Mouse (Mus musculus) spleen, postnatal 4 days (tissue): ENCODE measurements around the gene Dcun1d2.
"Not testable (repeated sequence)": the region's sequence is repeated elsewhere in the genome, so short reads cannot be mapped to it uniquely, and the experiment has no call there.

Experiments used
- DNase-seq, 2 experiments: peaks; one replicate each; pipeline ENCODE4 v3.0.0; 2022; ENCODE audit warnings: low spot score in 2 of 2

Gene Dcun1d2

GRCm38 (mm10) chr8:13287692-13288623 lies at the start of gene Dcun1d2, which contains the start of gene Tmco3:
Gene Dcun1d2, minus strand, starts transcription at chr8:13288131.
Gene Tmco3, plus strand, starts transcription at chr8:13288190.
- peak; percentile 93 to 99 for DNase-seq

GRCm38 (mm10) chr8:13337678-13338077 lies 49.7 kb upstream of the Dcun1d2 start:
- DNase-seq, result no peak

- DNase-seq, result not testable (repeated sequence)
Observed at GRCm38 (mm10) chr8:13337245-13337644, 49.3 kb upstream of the Dcun1d2 start.

GRCm38 (mm10) chr8:13334671-13335070 lies 46.7 kb upstream of the Dcun1d2 start:
- DNase-seq, result no peak

GRCm38 (mm10) chr8:13326598-13326997 lies 38.7 kb upstream of the Dcun1d2 start:
- DNase-seq, result no peak

GRCm38 (mm10) chr8:13316671-13317070 lies 28.7 kb upstream of the Dcun1d2 start:
- no peak for DNase-seq

GRCm38 (mm10) chr8:13314922-13315321 lies 27.0 kb upstream of the Dcun1d2 start:
- DNase-seq, result no peak

GRCm38 (mm10) chr8:13306916-13307315 lies 19.0 kb upstream of the Dcun1d2 start:
- no peak for DNase-seq

GRCm38 (mm10) chr8:13306309-13306909 lies 18.5 kb upstream of the Dcun1d2 start:
- DNase-seq, result no peak

GRCm38 (mm10) chr8:13305884-13306283 lies 18.0 kb upstream of the Dcun1d2 start:
- DNase-seq, result no peak

GRCm38 (mm10) chr8:13305459-13305858 lies 17.5 kb upstream of the Dcun1d2 start:
- peak in 1 of 2 experiments; percentile 39 for DNase-seq

GRCm38 (mm10) chr8:13301036-13301435 lies 13.1 kb upstream of the Dcun1d2 start:
- no peak for DNase-seq

GRCm38 (mm10) chr8:13299571-13299970 lies 11.6 kb upstream of the Dcun1d2 start:
- peak in 1 of 2 experiments; percentile 49 for DNase-seq

GRCm38 (mm10) chr8:13293677-13294470 lies 5.9 kb upstream of the Dcun1d2 start:
- peak in 1 of 2 experiments; percentile 51 for DNase-seq

GRCm38 (mm10) chr8:13292364-13292763 lies 4.4 kb upstream of the Dcun1d2 start:
- peak; percentile 76 to 90 for DNase-seq

GRCm38 (mm10) chr8:13288646-13289045 lies 715 bp upstream of the Dcun1d2 start:
- DNase-seq, result no peak

- peak; percentile 88 to 94 for DNase-seq
Observed at GRCm38 (mm10) chr8:13287304-13287691, 633 bp downstream of the Dcun1d2 start.

GRCm38 (mm10) chr8:13283200-13283599 lies 4.7 kb downstream of the Dcun1d2 start:
- DNase-seq, result no peak

GRCm38 (mm10) chr8:13276941-13277447 lies 10.9 kb downstream of the Dcun1d2 start:
- DNase-seq, result no peak

GRCm38 (mm10) chr8:13272834-13273233 lies 15.1 kb downstream of the Dcun1d2 start:
- DNase-seq, result no peak

GRCm38 (mm10) chr8:13267566-13267965 lies 20.4 kb downstream of the Dcun1d2 start:
- DNase-seq, result no peak

- DNase-seq, result no peak
Observed at GRCm38 (mm10) chr8:13263376-13263775, 24.6 kb downstream of the Dcun1d2 start.
